Mouse (Mus musculus): ENCODE data around the gene Nfia.

DNA sequence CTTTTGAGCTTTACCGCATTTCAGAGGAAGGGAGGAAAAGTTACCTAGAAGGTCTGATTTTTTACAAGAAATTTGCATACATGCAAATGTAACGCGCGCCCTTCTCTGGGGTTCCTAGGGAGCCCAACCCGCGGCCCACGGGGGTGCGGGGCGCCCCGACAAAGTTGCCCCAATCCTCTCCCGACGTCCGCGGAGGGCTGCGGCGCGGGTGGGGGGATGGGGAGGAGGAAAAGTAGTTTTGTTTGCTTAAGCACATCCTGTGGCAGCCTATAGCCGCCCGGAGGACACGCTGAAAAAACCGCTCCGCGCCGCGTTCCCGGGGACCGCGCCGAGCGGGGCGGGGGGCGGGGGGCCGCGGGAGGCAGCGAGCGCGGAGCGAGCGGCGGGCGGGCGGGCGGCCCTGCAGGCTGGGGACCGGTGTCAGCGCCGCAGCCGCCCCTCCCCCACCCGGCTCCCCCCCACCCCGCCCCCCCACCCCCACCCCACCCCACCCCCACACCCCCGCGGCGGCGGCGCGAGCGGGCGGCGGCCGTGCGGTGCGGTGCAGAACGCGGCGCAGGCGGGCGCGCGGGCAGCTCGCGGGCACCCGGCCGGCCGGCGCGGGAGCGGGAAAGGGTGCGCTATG, 4.7 kb downstream of the Nfia start:
- no peak for TF ChIP-seq POLR2A (IDR thresholded peaks at IDR 0.05; ENCODE audit: borderline replicate concordance, insufficient read depth, low read length)
- no peak for TF ChIP-seq CTCF (IDR thresholded peaks at IDR 0.05; ENCODE audit: borderline replicate concordance, insufficient read depth, low read depth, low read length)
